In the genomic region with DNA sequence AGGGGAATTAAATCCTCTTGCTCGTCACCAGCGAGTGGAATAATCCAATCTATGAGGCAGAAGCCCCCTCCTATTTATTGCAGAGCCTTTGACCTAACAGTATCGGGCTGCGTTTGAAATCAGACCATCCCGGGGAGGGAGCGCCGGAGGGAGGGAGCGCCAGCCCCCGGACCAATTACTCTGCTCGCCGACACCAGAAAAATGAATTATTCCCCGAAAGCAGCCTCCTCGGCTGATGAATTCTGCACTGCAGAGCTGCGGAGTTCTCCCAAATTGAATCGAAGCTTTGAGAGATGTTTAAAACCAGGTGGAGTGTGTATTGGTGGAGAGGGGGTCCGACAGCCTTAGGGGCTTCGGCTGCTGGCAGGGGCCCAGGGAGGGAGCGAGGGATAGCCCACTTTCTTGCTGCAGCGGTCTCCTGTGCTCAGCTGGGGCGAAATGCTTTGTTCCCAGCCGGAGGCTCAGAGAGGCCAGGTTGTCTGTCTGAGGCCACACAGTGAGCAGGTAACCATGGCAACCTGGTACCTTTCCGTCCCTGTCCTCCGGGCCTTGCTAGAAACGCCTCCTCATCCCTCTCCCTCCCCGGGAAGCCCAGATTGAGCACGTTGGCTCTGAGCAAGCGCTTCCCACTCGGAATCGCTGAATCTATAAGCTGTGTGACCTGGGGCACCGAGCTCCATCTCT, we compare ENCODE assay signal across 10 mouse cellular contexts. TPM values are rescaled to one million over a fixed set of nuclear protein-coding genes. Genes with fewer than 3 reads are reported as not detected.
DNase-seq lines count a peak whose midpoint lies in the region; ATAC-seq and TF ChIP-seq lines count a peak whose summit lies in the region.
"Had no signal": no experiment of that assay in that cellular context is flagged by ENCODE, and none has a peak within 500 bp of the region (broad histone marks: within the 10 kb centered on the region; RNA-seq: fewer than 3 reads in every experiment).

No protein-coding gene starts in this region.

- H3K9ac ChIP-seq in hindbrain, embryonic 14.5 days, result peak overlapping the region; percentile 47; the same call in 1 of the 2 replicates
- H3K9ac ChIP-seq in midbrain, embryonic 15.5 days, result peak overlapping the region; percentile 36

- WGBS in hindbrain, embryonic 14.5 days, result under 1% methylated on average over 30 of the region's 30 CpGs
- WGBS in midbrain, embryonic 15.5 days, result under 1% methylated on average over 30 of the region's 30 CpGs

- H3K9me3 ChIP-seq in hindbrain, embryonic 14.5 days (ENCODE audit: control insufficient read depth, low read length), result no peaks in the 10 kb centered on the region
- no peaks in the 10 kb centered on the region for H3K9me3 ChIP-seq in midbrain, embryonic 15.5 days

- H3K27me3 ChIP-seq in hindbrain, embryonic 14.5 days (ENCODE audit: control insufficient read depth, insufficient read depth, low read length), result peaks cover 16% of the 10 kb centered on the region; the same call in 1 of the 2 replicates
- peaks cover 36% of the 10 kb centered on the region for H3K27me3 ChIP-seq in midbrain, embryonic 15.5 days (replicated peaks)

- DNase-seq in ZHBTc4 (ENCODE audit: low read depth, low spot score), result peak; percentile 75
- DNase-seq in cerebellum, postnatal 14 days, result peak; percentile 62 to 74
- DNase-seq in hindbrain, embryonic 14.5 days (ENCODE audit: low spot score), result peak; percentile 69
- DNase-seq in gastrocnemius, adult 2 months, result no peak
- no peak for DNase-seq in adrenal gland, adult 8-10 months
- no peak for DNase-seq in adrenal gland, adult 18-20 months (ENCODE audit: low spot score in 2 of 2)
- DNase-seq in adrenal gland, adult 2 months, result no peak

- ATAC-seq in hindbrain, embryonic 14.5 days (ENCODE audit: low FRiP score), result peak; percentile 32
- peak; percentile 73 for ATAC-seq in midbrain, embryonic 15.5 days (replicated peaks)

- H3K4me3 ChIP-seq in hindbrain, embryonic 14.5 days (replicated peaks; ENCODE audit: low read length), result peak overlapping the region; percentile 21
- peak overlapping the region; percentile 31 for H3K4me3 ChIP-seq in midbrain, embryonic 15.5 days
- H3K4me3 ChIP-seq in gastrocnemius, adult 2 months, result no peak overlapping the region
- H3K4me3 ChIP-seq: megakaryocyte, embryonic 14.5 days had no signal

- H3K27ac ChIP-seq in hindbrain, embryonic 14.5 days, result peak overlapping the region; percentile 74
- peak overlapping the region; percentile 88 for H3K27ac ChIP-seq in midbrain, embryonic 15.5 days
- H3K27ac ChIP-seq in gastrocnemius, adult 2 months, result no peak overlapping the region

- intact Hi-C loops in gastrocnemius, adult 2 months (cut with DNase I), result no loop called here

- no peak for TF ChIP-seq CTCF in gastrocnemius, adult 2 months (IDR thresholded peaks at IDR 0.05)

- peak overlapping the region; percentile 49 for H3K4me2 ChIP-seq in hindbrain, embryonic 14.5 days (replicated peaks)
- peak overlapping the region; percentile 55 for H3K4me2 ChIP-seq in midbrain, embryonic 15.5 days

- no peaks in the 10 kb centered on the region for H3K36me3 ChIP-seq in hindbrain, embryonic 14.5 days (replicated peaks; ENCODE audit: control insufficient read depth, insufficient read depth)
- no peaks in the 10 kb centered on the region for H3K36me3 ChIP-seq in midbrain, embryonic 15.5 days (replicated peaks)

- peaks cover 23% of the 10 kb centered on the region for H3K4me1 ChIP-seq in hindbrain, embryonic 14.5 days (replicated peaks; ENCODE audit: control insufficient read depth, insufficient read depth, low read length)
- peaks cover 34% of the 10 kb centered on the region for H3K4me1 ChIP-seq in midbrain, embryonic 15.5 days

RNA-seq across cellular contexts. Expression of a gene that starts 13.5 kb away (rescaled TPM):
- 13.1 and 14.0 TPM in 2 replicates for polyA plus RNA-seq in hindbrain, embryonic 14.5 days (2014; fragmentation: Nextera tagmentation; extraction: Ambion mirVana)
- 5.9 and 6.2 TPM in 2 replicates for polyA plus RNA-seq in midbrain, embryonic 15.5 days (2015; fragmentation: Nextera tagmentation; extraction: Ambion mirVana)
- total RNA-seq in gastrocnemius, adult 2 months (2021), result under 1 TPM in 1 of 2 experiments, not detected in 1; 0.43 TPM
- 10 to 100 TPM in 3 of 4 experiments, 1 to 10 TPM in 1; 9.8 to 15.7 (median 13.4) TPM for total RNA-seq in adrenal gland, adult 8-10 months (2022)
- total RNA-seq in adrenal gland, adult 18-20 months (2021), result 1 to 10 TPM; 6.7 to 9.9 TPM
- 1 to 10 TPM; 3.6 to 9.5 TPM for total RNA-seq in adrenal gland, adult 2 months (2021)
- polyA plus RNA-seq in adrenal gland, adult 2 months (2012; rRNA removed), result 2.5 and 5.9 TPM in 2 replicates
- total RNA-seq: hematopoietic stem cell, adult 5-6 weeks had no signal

RNA-seq across cellular contexts. Expression of a gene that starts 13.7 kb away (rescaled TPM):
- polyA plus RNA-seq in hindbrain, embryonic 14.5 days (2014; fragmentation: Nextera tagmentation; extraction: Ambion mirVana), result 98.6 and 101 TPM in 2 replicates
- polyA plus RNA-seq in midbrain, embryonic 15.5 days (2015; fragmentation: Nextera tagmentation; extraction: Ambion mirVana), result 93.3 and 97.6 TPM in 2 replicates
- 1 to 10 TPM; 7.5 to 9.7 TPM for total RNA-seq in gastrocnemius, adult 2 months (2021)
- total RNA-seq in adrenal gland, adult 8-10 months (2022), result 10 to 100 TPM; 15.3 to 41.5 (median 26.8) TPM
- 10 to 100 TPM; 14.1 to 21.4 TPM for total RNA-seq in adrenal gland, adult 18-20 months (2021)
- 10 to 100 TPM; 11.4 to 16.3 TPM for total RNA-seq in adrenal gland, adult 2 months (2021)
- polyA plus RNA-seq in adrenal gland, adult 2 months (2012; rRNA removed), result 20.4 and 26.5 TPM in 2 replicates

RNA-seq across cellular contexts. Expression of a gene that starts 22.0 kb away (rescaled TPM):
- 18.1 and 18.3 TPM in 2 replicates for polyA plus RNA-seq in hindbrain, embryonic 14.5 days (2014; fragmentation: Nextera tagmentation; extraction: Ambion mirVana)
- 21.6 and 21.7 TPM in 2 replicates for polyA plus RNA-seq in midbrain, embryonic 15.5 days (2015; fragmentation: Nextera tagmentation; extraction: Ambion mirVana)
- total RNA-seq in gastrocnemius, adult 2 months (2021), result 10 to 100 TPM; 36.8 to 46.4 TPM
- total RNA-seq in adrenal gland, adult 8-10 months (2022), result 10 to 100 TPM; 50.2 to 84.6 (median 64.4) TPM
- total RNA-seq in adrenal gland, adult 18-20 months (2021), result 10 to 100 TPM; 38.1 to 46.5 TPM
- 10 to 100 TPM; 45.8 to 66.9 TPM for total RNA-seq in adrenal gland, adult 2 months (2021)
- polyA plus RNA-seq in adrenal gland, adult 2 months (2012; rRNA removed), result 102 and 123 TPM in 2 replicates

RNA-seq across cellular contexts. Expression of a gene that starts 43.5 kb away (rescaled TPM):
- 16.9 and 17.4 TPM in 2 replicates for polyA plus RNA-seq in hindbrain, embryonic 14.5 days (2014; fragmentation: Nextera tagmentation; extraction: Ambion mirVana)
- polyA plus RNA-seq in midbrain, embryonic 15.5 days (2015; fragmentation: Nextera tagmentation; extraction: Ambion mirVana), result 15.1 and 15.7 TPM in 2 replicates
- under 1 TPM in 1 of 2 experiments, not detected in 1; 0.03 TPM for total RNA-seq in gastrocnemius, adult 2 months (2021)
- total RNA-seq in adrenal gland, adult 8-10 months (2022), result under 1 TPM; 0.06 to 0.15 (median 0.12) TPM
- total RNA-seq in adrenal gland, adult 18-20 months (2021), result under 1 TPM in 1 of 2 experiments, not detected in 1; 0.07 TPM
- under 1 TPM; 0.14 TPM for total RNA-seq in adrenal gland, adult 2 months (2021)
- 0.07 and 0.12 TPM in 2 replicates for polyA plus RNA-seq in adrenal gland, adult 2 months (2012; rRNA removed)
- total RNA-seq: hematopoietic stem cell, adult 5-6 weeks had no signal

RNA-seq across cellular contexts. Expression of a gene that starts 43.8 kb away (rescaled TPM):
- polyA plus RNA-seq in hindbrain, embryonic 14.5 days (2014; fragmentation: Nextera tagmentation; extraction: Ambion mirVana), result 114 and 124 TPM in 2 replicates
- polyA plus RNA-seq in midbrain, embryonic 15.5 days (2015; fragmentation: Nextera tagmentation; extraction: Ambion mirVana), result 99.2 and 112 TPM in 2 replicates
- total RNA-seq in gastrocnemius, adult 2 months (2021), result 10 to 100 TPM; 10.3 to 18.0 TPM
- total RNA-seq in adrenal gland, adult 8-10 months (2022), result 10 to 100 TPM; 24.5 to 32.7 (median 28.9) TPM
- 10 to 100 TPM; 20.2 to 21.6 TPM for total RNA-seq in adrenal gland, adult 18-20 months (2021)
- 10 to 100 TPM; 23.4 to 27.3 TPM for total RNA-seq in adrenal gland, adult 2 months (2021)
- polyA plus RNA-seq in adrenal gland, adult 2 months (2012; rRNA removed), result 30.9 and 36.7 TPM in 2 replicates

Comparison
In these comparisons a context has a peak if more than half of its experiments do, and no peak if none do; other contexts are left out.
1. DNase-seq: peak in ZHBTc4 (single experiment), cerebellum, postnatal 14 days (2 of 2) and hindbrain, embryonic 14.5 days (single experiment); none in gastrocnemius, adult 2 months (single experiment), adrenal gland, adult 8-10 months (single experiment), adrenal gland, adult 18-20 months (0 of 2) and adrenal gland, adult 2 months (single experiment).